Mouse (Mus musculus) MEL (cell line): Measurements from ENCODE around the gene Ube2h. TPM values are rescaled to one million over a fixed set of nuclear protein-coding genes. Genes with fewer than 3 reads are reported as not detected.

Experiments
- DNase-seq: peaks from one replicate; pipeline ENCODE4 v3.0.0; 2011; ENCODE audit warnings: low read depth, low spot score
- H3K27ac ChIP-seq: 2 replicates; pipeline ENCODE4 v1.5.1; 2012; ENCODE audit warnings: low read depth, mild to moderate bottlenecking, control low read depth, low read length, moderate library complexity; ENCODE audit not compliant: control insufficient read depth
- H3K27me3 ChIP-seq, 2 experiments: fragments of 150-350 bp in 1 of 2; sonication (generic) in 1 of 2; 2 replicates each; pipeline ENCODE4 v1.6.1; 2012; ENCODE audit warnings: low read length in 2 of 2, mild to moderate bottlenecking in 2 of 2, improper control_type of control experiment in 1 of 2, moderate library complexity in 1 of 2; ENCODE audit not compliant: insufficient read depth in 2 of 2, control insufficient read depth in 1 of 2
- H3K36me3 ChIP-seq, 2 experiments: 2 replicates each; pipeline ENCODE4 v1.6.1; 2012 to 2014; ENCODE audit warnings: low read length in 2 of 2, improper control_type of control experiment in 1 of 2, inconsistent platforms in 1 of 2, mild to moderate bottlenecking in 1 of 2; ENCODE audit not compliant: insufficient read depth in 2 of 2, control insufficient read depth in 1 of 2
- H3K4me1 ChIP-seq, 2 experiments: fragments of 150-350 bp in 1 of 2; sonication (generic) in 1 of 2; 2 replicates each; pipeline ENCODE4 v1.6.1; 2012; ENCODE audit warnings: low read length in 2 of 2, improper control_type of control experiment in 1 of 2, mild to moderate bottlenecking in 1 of 2; ENCODE audit not compliant: insufficient read depth in 2 of 2, control insufficient read depth in 1 of 2
- H3K4me3 ChIP-seq, 2 experiments: fragments of 150-350 bp in 1 of 2; sonication (generic) in 1 of 2; 2 replicates each; pipeline ENCODE4 v1.5.1; 2012; ENCODE audit warnings: low read depth in 2 of 2, low read length in 2 of 2, mild to moderate bottlenecking in 2 of 2, moderate library complexity in 2 of 2, control low read depth in 1 of 2, improper control_type of control experiment in 1 of 2; ENCODE audit not compliant: control insufficient read depth in 1 of 2, insufficient read depth in 1 of 2
- H3K79me2 ChIP-seq: 2 replicates; pipeline ENCODE4 v1.6.1; 2012; ENCODE audit warnings: mild to moderate bottlenecking, low read length, moderate library complexity; ENCODE audit not compliant: control insufficient read depth, poor library complexity, insufficient read depth
- H3K9ac ChIP-seq: 2 replicates; pipeline ENCODE4 v1.6.1; 2012; ENCODE audit warnings: low read depth, mild to moderate bottlenecking, control low read depth, low read length, moderate library complexity; ENCODE audit not compliant: control insufficient read depth, poor library complexity, severe bottlenecking
- H3K9me3 ChIP-seq: fragments of 150-350 bp; sonication (generic); replicated peaks from 2 replicates; pipeline ENCODE4 v1.6.1; 2012; ENCODE audit warnings: mild to moderate bottlenecking, low read length, improper control_type of control experiment, moderate library complexity; ENCODE audit not compliant: insufficient read depth
- CHD2 ChIP-seq: IDR thresholded peaks from 2 replicates; pipeline ENCODE4 v1.6.1; 2011; ENCODE audit warnings: low read length, improper control_type of control experiment
- CTCF ChIP-seq, 3 experiments: IDR thresholded peaks in 2 of 3; conservative IDR thresholded peaks in 1 of 3; 2 replicates each; pipeline ENCODE4 v1.5.1; 2011 to 2012; ENCODE audit warnings: low read length in 3 of 3, low read depth in 2 of 3, mild to moderate bottlenecking in 2 of 3, improper control_type of control experiment in 1 of 3, inconsistent platforms in 1 of 3, mixed read lengths in 1 of 3, moderate library complexity in 1 of 3; ENCODE audit not compliant: control insufficient read depth in 1 of 3, insufficient read depth in 1 of 3, poor library complexity in 1 of 3, severe bottlenecking in 1 of 3
- ELF1 ChIP-seq: IDR thresholded peaks from 2 replicates; pipeline ENCODE4 v1.6.1; 2014; ENCODE audit warnings: low read depth, mild to moderate bottlenecking, inconsistent platforms, low read length, improper control_type of control experiment, moderate library complexity
- MAX ChIP-seq: IDR thresholded peaks from 2 replicates; pipeline ENCODE4 v1.6.1; 2011; ENCODE audit warnings: low read length, improper control_type of control experiment
- MEF2A ChIP-seq: IDR thresholded peaks from 2 replicates; pipeline ENCODE4 v1.6.1; 2014; ENCODE audit warnings: low read depth, mild to moderate bottlenecking, inconsistent platforms, low read length, improper control_type of control experiment; ENCODE audit not compliant: poor library complexity, insufficient replicate concordance, severe bottlenecking; ENCODE audit errors: extremely low read depth
- MXI1 ChIP-seq: IDR thresholded peaks from 2 replicates; pipeline ENCODE4 v1.6.1; 2011; ENCODE audit warnings: mild to moderate bottlenecking, low read depth, low read length, improper control_type of control experiment
- MYB ChIP-seq: IDR thresholded peaks from 2 replicates; pipeline ENCODE4 v1.6.1; 2011; ENCODE audit warnings: mild to moderate bottlenecking, low read depth, low read length, improper control_type of control experiment
- MYC ChIP-seq: IDR thresholded peaks from 2 replicates; pipeline ENCODE4 v1.6.1; 2011; ENCODE audit warnings: low read depth, mild to moderate bottlenecking, low read length, improper control_type of control experiment, moderate library complexity
- NRF1 ChIP-seq: IDR thresholded peaks from 2 replicates; pipeline ENCODE4 v1.6.1; 2014; ENCODE audit warnings: low read depth, mild to moderate bottlenecking, inconsistent platforms, low read length, improper control_type of control experiment, moderate library complexity; ENCODE audit not compliant: poor library complexity, insufficient read depth, severe bottlenecking
- RAD21 ChIP-seq: IDR thresholded peaks from 2 replicates; pipeline ENCODE4 v1.6.1; 2011; ENCODE audit warnings: mild to moderate bottlenecking, low read depth, low read length, improper control_type of control experiment
- SMC3 ChIP-seq: IDR thresholded peaks from 2 replicates; pipeline ENCODE4 v1.6.1; 2011; ENCODE audit warnings: low read depth, low read length, improper control_type of control experiment
- TAL1 ChIP-seq: IDR thresholded peaks from 2 replicates; pipeline ENCODE4 v1.6.1; 2012; ENCODE audit warnings: mild to moderate bottlenecking, inconsistent platforms, low read length, moderate library complexity, mixed read lengths
- UBTF ChIP-seq: IDR thresholded peaks from 2 replicates; pipeline ENCODE4 v1.6.1; 2012; ENCODE audit warnings: low read depth, mild to moderate bottlenecking, inconsistent platforms, low read length, improper control_type of control experiment, moderate library complexity, borderline replicate concordance; ENCODE audit not compliant: insufficient read depth
- ZC3H11A ChIP-seq: IDR thresholded peaks from 2 replicates; pipeline ENCODE4 v1.6.1; 2012; ENCODE audit warnings: low read depth, mild to moderate bottlenecking, inconsistent platforms, low read length, improper control_type of control experiment
- ZKSCAN1 ChIP-seq: IDR thresholded peaks from 2 replicates; pipeline ENCODE4 v1.6.1; 2012; ENCODE audit warnings: low read depth, mild to moderate bottlenecking, inconsistent platforms, low read length, improper control_type of control experiment, moderate library complexity
- polyA plus RNA-seq, 2 experiments: library from polyadenylated mRNA; stranded (reverse) in 1 of 2; unstranded in 1 of 2; fragments of >175 nt in 1 of 2; fragments of >200 nt in 1 of 2; gene quantifications; 2 replicates each; pipeline versions ENCODE4 v1.2.1 to v1.2.4; 2012; ENCODE audit warnings: low replicate concordance in 2 of 2, low read depth in 1 of 2; ENCODE audit not compliant: insufficient read length in 2 of 2, insufficient read depth in 1 of 2, missing spikeins in 1 of 2
- total RNA-seq: library from RNA; depleted of rRNA; stranded (reverse); fragments of 300-350 nt; gene quantifications from 2 replicates; pipeline ENCODE4 v1.2.3, GENCODE M21; 2012

Ube2h gene
- total and polyA plus RNA-seq, 3 experiments, result 4.2 to 7.4 TPM; not detected in 1

DNA sequence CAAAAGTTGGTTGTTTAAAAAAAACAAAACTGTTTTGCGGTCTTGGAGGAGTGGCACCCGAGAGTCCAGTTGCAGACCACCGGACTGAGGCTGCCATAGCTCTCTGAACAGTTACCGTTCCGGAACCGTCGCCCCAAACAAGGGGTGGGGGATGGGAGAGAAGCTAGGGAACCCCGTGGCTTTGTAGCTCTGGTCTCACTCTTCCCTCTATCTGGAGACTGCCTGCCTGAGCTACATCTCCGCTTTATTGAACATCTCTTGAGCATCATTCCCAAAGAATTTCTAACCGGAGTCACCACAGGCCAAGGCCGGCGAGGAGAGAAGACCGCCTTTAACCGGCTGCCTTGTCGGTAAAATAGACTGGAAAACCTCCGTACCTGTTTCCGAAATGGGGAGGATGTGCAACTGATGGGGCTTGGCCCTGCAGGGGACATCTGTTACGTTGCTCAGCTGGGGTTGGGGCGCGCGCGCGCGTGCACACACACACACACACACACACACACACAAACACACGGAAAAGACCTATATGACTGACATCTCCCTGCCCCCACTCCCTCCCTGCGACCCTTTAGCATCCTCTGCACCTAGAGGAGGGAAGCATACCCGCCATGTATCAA lies 126.2 kb downstream of the Ube2h start:
- Histone ChIP-seq H3K9ac (no peak overlapping the region), H3K36me3 (no peaks in the 10 kb centered on the region), H3K79me2 (no peaks in the 10 kb centered on the region; the same call in 1 of the 2 replicates), H3K27me3 (peaks cover 2 to 5% of the 10 kb centered on the region in 2 experiments; a peak in 2 of 4 replicates), H3K9me3 (no peaks in the 10 kb centered on the region), H3K27ac (no peak overlapping the region), H3K4me1 (peaks cover 0 to 4% of the 10 kb centered on the region in 2 experiments; a peak in 2 of 4 replicates), H3K4me3 (no peak overlapping the region)
- no peak for DNase-seq
- TF ChIP-seq MAX (no peak), TAL1 (no peak), MXI1 (no peak), NRF1 (no peak), RAD21 (no peak), ZC3H11A (no peak), ZKSCAN1 (no peak), ELF1 (no peak)

- H3K9ac ChIP-seq, result no peak overlapping the region
- H3K4me3 ChIP-seq, result no peak overlapping the region
- no peak for DNase-seq
- no peaks in the 10 kb centered on the region for H3K9me3 ChIP-seq
- H3K4me1 ChIP-seq, result peaks cover 0 to 6% of the 10 kb centered on the region in 2 experiments; a peak in 2 of 4 replicates
- no peak for TF ChIP-seq CHD2
- no peak for TF ChIP-seq ZKSCAN1
- TF ChIP-seq CTCF (IDR thresholded peaks at IDR 0.05 in 2 of 3, conservative IDR thresholded peaks at IDR 0.05 in 1 of 3; ENCODE audit: control insufficient read depth in 1 of 3, insufficient read depth in 1 of 3, low read depth in 2 of 3, low read length in 3 of 3, poor library complexity in 1 of 3, severe bottlenecking in 1 of 3), result no peak
- no peak for TF ChIP-seq MEF2A
- no peak for TF ChIP-seq MYC
- TF ChIP-seq UBTF, result no peak
- no peak for TF ChIP-seq ZC3H11A
- TF ChIP-seq SMC3, result no peak
- TF ChIP-seq TAL1, result no peak
- no peak for TF ChIP-seq MYB
- TF ChIP-seq, all 39 proteins: peak for 0
- Histone ChIP-seq H3K27me3 (peaks cover 2 to 3% of the 10 kb centered on the region in 2 experiments; a peak in 2 of 4 replicates), H3K36me3 (no peaks in the 10 kb centered on the region), H3K27ac (no peak overlapping the region), H3K79me2 (no peaks in the 10 kb centered on the region; the same call in 1 of the 2 replicates)
These were observed 127.0 kb downstream of the Ube2h start for GRCm38 (mm10) chr6:30177305-30177704.
